Mouse (Mus musculus): ENCODE results near the gene Tyms.

GRCm38 (mm10) chr5:30120106-30120505, 46.7 kb upstream of the Tyms start:
- TF ChIP-seq EP300 (IDR thresholded peaks at IDR 0.05; ENCODE audit: insufficient read depth, low read depth, low read length) (no peak), POLR2A (IDR thresholded peaks at IDR 0.05; ENCODE audit: insufficient read depth, low read depth, low read length) (no peak)

Measured in heart, adult 2 months (tissue).